Mouse (Mus musculus): ENCODE results near the gene Pus7l. TPM values are rescaled to one million over a fixed set of nuclear protein-coding genes. Genes with fewer than 3 reads are reported as not detected.

The Pus7l gene
- polyA plus RNA-seq, 1 experiment from 2014 or later: 8.5 TPM

DNA sequence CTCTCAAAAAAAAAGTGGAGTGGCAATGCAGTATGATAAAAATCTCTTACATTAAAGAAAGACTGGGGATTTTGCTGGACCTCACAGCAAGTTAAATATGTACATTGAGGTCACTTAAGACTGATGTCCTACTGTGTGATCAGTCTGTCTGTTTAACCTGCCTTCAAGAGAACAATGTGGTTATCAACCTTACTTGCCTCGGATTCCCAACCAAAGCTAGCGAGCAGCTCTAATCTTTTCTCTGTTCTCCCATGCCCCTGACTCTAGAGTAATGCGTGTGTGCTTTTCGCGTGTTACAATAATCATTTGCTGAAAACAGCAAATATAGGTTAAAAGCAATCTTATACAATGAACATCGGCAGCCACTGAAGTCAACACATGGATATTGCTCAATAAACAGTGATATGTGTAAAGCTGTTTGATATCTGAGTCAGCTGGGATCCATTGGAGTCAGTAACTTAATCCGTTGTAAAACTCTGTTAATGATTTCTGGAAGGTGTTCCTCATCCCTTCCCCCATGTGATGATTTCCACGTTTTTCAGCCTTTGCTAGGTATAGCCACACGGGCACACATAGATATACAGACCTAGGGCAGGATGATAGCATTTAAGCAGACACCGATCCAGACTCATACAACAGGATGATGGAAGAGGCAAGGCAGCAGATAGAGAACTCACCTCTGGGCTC lies 25.3 kb upstream of the Pus7l start:
- 90% methylated on average over 10 of the region's 10 CpGs for WGBS
- H3K4me3 ChIP-seq: no peak overlapping the region
- H3K4me2 ChIP-seq (replicated peaks): no peak overlapping the region
- H3K9me3 ChIP-seq (replicated peaks): no peaks in the 10 kb centered on the region
- H3K36me3 ChIP-seq: no peaks in the 10 kb centered on the region
- ATAC-seq (ENCODE audit: low FRiP score): no peak
- H3K4me1 ChIP-seq: no peaks in the 10 kb centered on the region
- H3K9ac ChIP-seq: no peak overlapping the region
- no peaks in the 10 kb centered on the region for H3K27me3 ChIP-seq
- no peak overlapping the region for H3K27ac ChIP-seq

DNA sequence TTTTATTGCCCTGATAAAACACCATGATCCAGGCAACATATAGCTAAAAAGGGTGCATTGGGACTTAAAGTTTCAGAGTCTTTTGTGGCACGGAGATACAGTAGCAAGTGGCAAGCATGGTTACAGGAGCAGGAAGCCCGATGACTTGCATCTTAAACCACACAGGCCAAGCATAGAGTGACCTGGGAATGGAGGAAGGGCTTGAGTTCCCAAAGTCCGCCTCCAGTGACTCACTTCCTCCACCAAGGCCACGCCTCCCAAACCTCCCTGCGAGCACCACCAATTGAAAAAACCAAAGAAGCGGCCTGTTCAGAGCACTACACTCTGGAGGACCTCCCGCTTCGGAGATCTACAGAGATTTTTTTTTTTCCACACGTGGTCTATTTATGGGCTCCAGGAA lies 22.5 kb upstream of the Pus7l start:
- WGBS: 88% methylated on average over 9 of the region's 9 CpGs
- no peak overlapping the region for H3K4me2 ChIP-seq (replicated peaks)

DNA sequence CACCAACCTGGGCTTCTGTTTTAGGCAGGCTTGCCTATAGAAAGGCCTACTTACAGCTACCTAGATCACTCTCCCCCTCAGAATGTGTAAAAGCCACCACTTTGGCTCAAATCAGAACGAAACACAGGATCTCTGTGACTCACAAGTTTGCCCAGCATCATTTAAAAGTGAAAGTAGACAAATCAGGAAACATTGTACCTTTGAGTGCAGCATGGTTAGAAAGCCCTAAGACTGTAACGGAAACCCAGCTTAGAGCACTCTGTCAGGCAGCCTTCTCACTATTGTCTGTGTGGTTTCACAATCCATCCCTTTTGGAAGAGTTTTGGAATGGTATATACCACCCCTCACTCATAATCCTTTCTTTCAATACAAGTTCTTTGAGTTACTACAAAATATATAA lies 21.6 kb upstream of the Pus7l start:
- no peaks in the 10 kb centered on the region for H3K36me3 ChIP-seq
- no peak overlapping the region for H3K27ac ChIP-seq
- no peak overlapping the region for H3K4me3 ChIP-seq
- no peaks in the 10 kb centered on the region for H3K4me1 ChIP-seq
- no peaks in the 10 kb centered on the region for H3K9me3 ChIP-seq (replicated peaks)
- no peak overlapping the region for H3K9ac ChIP-seq
- no peak for ATAC-seq (ENCODE audit: low FRiP score)
- no peak overlapping the region for H3K4me2 ChIP-seq (replicated peaks)
- 90% methylated on average over 2 of the region's 2 CpGs for WGBS
- no peaks in the 10 kb centered on the region for H3K27me3 ChIP-seq

More for the DNA sequence above, 22.5 kb upstream of the Pus7l start:
- H3K27ac ChIP-seq: no peak overlapping the region
- no peaks in the 10 kb centered on the region for H3K27me3 ChIP-seq
- H3K9me3 ChIP-seq (replicated peaks): no peaks in the 10 kb centered on the region
- H3K36me3 ChIP-seq: no peaks in the 10 kb centered on the region
- no peaks in the 10 kb centered on the region for H3K4me1 ChIP-seq
- ATAC-seq (ENCODE audit: low FRiP score): no peak
- no peak overlapping the region for H3K9ac ChIP-seq
- no peak overlapping the region for H3K4me3 ChIP-seq

DNA sequence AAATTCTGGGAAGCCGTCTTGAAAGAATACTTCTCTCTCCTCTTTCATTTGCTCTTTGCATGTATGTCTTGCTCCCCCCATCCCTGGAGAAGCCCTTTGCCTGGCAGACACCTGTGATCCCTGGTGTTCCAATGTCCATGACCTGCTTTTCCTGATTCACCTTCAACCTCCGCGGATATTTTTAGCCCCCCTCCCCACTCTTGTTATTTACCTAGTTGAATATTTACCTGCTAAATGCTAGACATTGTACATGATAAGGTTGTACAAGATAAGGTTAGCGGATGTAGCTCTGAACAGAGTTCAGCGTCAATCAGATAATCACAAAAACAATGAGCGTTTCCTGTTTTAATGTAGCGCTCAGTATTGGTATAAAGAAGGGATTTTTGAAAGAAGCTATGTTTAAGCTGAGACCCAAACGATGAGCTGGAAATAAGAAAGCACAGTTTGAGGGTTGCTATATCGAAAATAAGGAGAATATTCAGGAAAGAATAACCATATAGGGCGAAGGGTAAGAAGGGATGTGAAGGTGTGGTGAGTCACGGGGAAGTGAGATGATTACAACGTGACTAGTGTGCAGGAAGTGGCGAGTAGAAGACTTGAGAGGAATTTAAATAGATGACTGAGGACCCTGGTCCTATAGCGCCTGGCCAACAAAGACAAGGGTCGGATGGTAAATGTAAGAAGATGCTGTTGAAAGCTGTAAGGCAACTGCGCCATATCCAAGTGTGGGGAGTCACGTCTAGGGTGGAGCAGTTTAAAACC lies 15.7 kb upstream of the Pus7l start:
- H3K27me3 ChIP-seq: no peaks in the 10 kb centered on the region
- WGBS: 85% methylated on average over 17 of the region's 17 CpGs
- H3K9ac ChIP-seq: no peak overlapping the region
- no peak for ATAC-seq (ENCODE audit: low FRiP score)
- H3K36me3 ChIP-seq: no peaks in the 10 kb centered on the region
- H3K4me3 ChIP-seq: no peak overlapping the region
- no peaks in the 10 kb centered on the region for H3K9me3 ChIP-seq (replicated peaks)
- H3K4me1 ChIP-seq: no peaks in the 10 kb centered on the region
- no peak overlapping the region for H3K27ac ChIP-seq
- H3K4me2 ChIP-seq (replicated peaks): no peak overlapping the region

DNA sequence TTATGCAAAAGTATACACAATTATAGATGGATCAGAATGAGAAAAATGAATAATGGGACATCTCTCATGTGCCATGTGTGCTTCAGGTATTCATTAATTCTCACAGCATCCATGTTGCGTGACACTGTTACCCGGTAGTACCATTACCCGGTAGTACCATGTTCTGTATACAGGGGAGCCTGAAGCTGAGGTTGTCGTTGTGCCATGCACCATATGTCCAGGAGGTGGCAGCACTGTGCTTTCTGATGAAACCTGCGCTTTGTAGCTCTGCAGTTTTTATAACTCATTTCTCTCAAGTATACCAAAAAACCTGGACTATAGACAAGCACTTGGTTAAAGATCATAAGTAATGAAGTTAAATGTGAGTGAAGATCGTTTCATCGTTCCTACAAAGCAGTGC lies 14.1 kb upstream of the Pus7l start:
- Histone ChIP-seq H3K9me3 (replicated peaks) (no peaks in the 10 kb centered on the region), H3K9ac (no peak overlapping the region), H3K4me3 (no peak overlapping the region), H3K27ac (no peak overlapping the region), H3K4me1 (no peaks in the 10 kb centered on the region), H3K27me3 (no peaks in the 10 kb centered on the region), H3K4me2 (replicated peaks) (no peak overlapping the region), H3K36me3 (no peaks in the 10 kb centered on the region)
- 31% methylated on average over 7 of the region's 7 CpGs for WGBS
- 0 out of 2 replicates have a peak, but pooled peaks have one; percentile 48 for ATAC-seq (ENCODE audit: low FRiP score)

DNA sequence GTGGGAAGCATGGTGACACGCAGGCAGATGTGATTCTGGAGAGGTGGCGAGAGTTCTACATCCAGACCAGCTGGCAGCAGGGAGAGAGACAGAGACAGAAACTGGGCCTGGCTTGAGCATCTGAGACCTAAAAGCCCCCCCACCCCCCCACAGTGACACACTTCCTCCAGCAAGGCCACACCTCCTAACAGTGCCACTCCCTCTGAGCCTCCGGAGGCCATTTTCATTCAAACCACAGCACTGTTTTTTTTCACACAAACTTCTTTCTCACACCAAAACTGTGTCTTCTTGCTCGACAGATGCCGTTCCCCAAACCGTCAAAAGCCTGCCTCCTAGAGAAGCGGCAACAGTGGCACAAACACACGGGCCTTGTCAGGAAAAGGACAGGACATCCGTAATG lies 10.2 kb upstream of the Pus7l start:
- H3K27ac ChIP-seq: no peak overlapping the region
- H3K36me3 ChIP-seq: no peaks in the 10 kb centered on the region; the same call in 1 of the 2 replicates
- no peak overlapping the region for H3K9ac ChIP-seq
- no peak overlapping the region for H3K4me2 ChIP-seq (replicated peaks)
- WGBS: 92% methylated on average over 9 of the region's 9 CpGs
- H3K9me3 ChIP-seq (replicated peaks): peaks cover 10% of the 10 kb centered on the region
- no peaks in the 10 kb centered on the region for H3K27me3 ChIP-seq
- no peak for ATAC-seq (ENCODE audit: low FRiP score)
- H3K4me3 ChIP-seq: no peak overlapping the region
- no peaks in the 10 kb centered on the region for H3K4me1 ChIP-seq

DNA sequence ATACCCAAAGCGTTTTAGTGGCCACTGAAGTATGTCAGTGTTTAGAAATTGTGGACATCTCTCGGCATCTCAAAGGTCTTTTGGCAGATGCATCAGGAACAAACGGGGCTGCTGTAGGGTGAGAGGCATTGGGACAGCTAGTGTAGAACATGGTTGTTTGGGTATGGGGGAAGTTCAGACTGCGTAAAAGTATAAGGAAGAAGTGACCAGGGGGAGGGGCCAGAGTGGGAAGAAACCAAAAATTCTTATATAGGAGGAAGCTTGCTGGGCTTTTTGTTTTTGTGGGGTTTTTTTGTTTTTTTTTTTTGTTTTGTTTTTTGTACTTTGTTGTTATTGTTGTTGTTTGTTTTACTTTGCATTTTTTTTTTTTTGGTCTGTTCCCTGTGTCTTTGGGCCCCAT lies 1.5 kb upstream of the Pus7l start:
- Histone ChIP-seq H3K9ac (no peak overlapping the region), H3K4me1 (peaks cover 3% of the 10 kb centered on the region), H3K4me3 (no peak overlapping the region), H3K4me2 (replicated peaks) (no peak overlapping the region), H3K27ac (no peak overlapping the region), H3K36me3 (no peaks in the 10 kb centered on the region; the same call in 1 of the 2 replicates), H3K27me3 (no peaks in the 10 kb centered on the region), H3K9me3 (replicated peaks) (peaks cover under 1% of the 10 kb centered on the region)
- 89% methylated on average over 4 of the region's 4 CpGs for WGBS
- no peak for ATAC-seq (ENCODE audit: low FRiP score)

DNA sequence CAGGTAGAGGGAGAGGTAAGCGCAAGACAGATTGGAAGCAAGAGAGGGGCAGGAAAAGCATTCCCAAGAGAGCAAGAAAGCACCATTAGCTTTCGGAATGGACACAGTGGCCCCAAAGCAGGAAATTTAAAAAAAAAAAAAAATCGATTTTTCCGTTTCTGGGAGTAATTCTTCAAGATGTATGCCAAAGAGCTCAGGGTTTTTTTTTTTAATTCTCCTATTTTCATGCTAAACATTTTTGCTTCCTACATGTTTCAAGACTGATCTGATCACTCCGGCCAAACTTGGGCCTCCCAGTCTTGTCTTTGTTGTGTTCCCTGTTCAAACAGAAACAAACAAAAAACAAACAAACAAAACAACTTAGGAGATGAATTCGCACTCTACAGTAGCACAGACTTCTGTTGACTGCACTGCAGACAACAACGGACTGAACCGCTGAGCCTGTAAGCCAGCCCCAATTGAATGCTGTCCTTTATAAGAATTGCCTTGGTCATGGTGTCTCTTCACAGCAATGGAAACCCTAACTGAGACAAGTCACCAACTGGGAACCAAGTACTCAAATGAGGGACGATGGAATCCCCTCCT lies 797 bp upstream of the Pus7l start:
- ATAC-seq (ENCODE audit: low FRiP score): no peak
- peak overlapping the region; percentile 68 for H3K9ac ChIP-seq
- 47% methylated on average over 9 of the region's 9 CpGs for WGBS
- H3K36me3 ChIP-seq: no peaks in the 10 kb centered on the region
- H3K9me3 ChIP-seq (replicated peaks): no peaks in the 10 kb centered on the region
- peak overlapping the region; percentile 72 for H3K4me3 ChIP-seq
- H3K27me3 ChIP-seq: no peaks in the 10 kb centered on the region
- peak overlapping the region; percentile 80 for H3K4me2 ChIP-seq (replicated peaks)
- peaks cover 3% of the 10 kb centered on the region for H3K4me1 ChIP-seq
- 0 out of 2 replicates have a peak overlapping the region, but pooled peaks have one; percentile 53 for H3K27ac ChIP-seq

DNA sequence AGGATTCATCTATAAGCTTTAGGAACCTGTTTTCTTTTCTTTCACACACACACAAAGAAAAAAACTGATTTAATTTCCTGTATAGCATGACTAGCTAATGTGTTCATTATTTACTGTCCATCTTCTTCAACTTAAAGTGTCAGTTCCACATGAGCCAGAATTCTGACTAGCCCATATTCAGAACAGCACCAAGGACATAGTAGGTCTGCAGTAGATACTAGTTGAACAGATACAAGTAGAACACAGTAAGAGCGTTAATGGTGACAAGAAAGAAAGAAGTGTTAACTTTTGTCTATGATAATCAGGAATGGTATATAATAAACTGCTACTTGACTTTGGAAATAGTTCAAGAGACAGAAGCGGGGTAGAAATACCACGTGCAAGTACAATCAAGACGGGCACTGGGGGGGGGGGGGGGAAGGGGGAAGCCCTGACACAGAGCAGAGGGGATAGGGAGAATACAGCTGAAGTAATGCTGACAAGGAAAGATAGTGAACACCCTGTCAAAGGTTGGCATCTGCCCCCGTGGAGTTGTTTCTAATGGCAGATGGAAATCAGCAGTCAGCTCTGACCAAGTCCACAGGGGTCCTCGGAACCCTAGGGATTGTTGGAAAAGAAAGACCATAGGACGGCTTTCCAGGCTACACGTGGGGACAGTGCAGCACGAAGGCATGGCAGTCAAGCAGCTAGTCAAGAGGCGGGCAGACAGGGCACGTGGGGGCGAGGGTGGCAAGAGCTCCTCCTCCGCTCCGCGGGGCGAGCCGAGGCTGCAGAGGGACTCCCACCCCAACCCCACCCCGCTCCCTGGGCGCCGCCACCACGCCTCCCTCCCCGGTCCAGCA lies 559 bp downstream of the Pus7l start:
- Histone ChIP-seq H3K27me3 (no peaks in the 10 kb centered on the region), H3K4me3 (peak overlapping the region; percentile 72), H3K9ac (peak overlapping the region; percentile 68), H3K4me1 (peaks cover 3% of the 10 kb centered on the region), H3K36me3 (no peaks in the 10 kb centered on the region), H3K9me3 (replicated peaks) (no peaks in the 10 kb centered on the region), H3K27ac (peak overlapping the region; percentile 53), H3K4me2 (replicated peaks) (peak overlapping the region; percentile 80)
- peak; percentile 93 for ATAC-seq (ENCODE audit: low FRiP score)
- WGBS: 11% methylated on average over 17 of the region's 22 CpGs

DNA sequence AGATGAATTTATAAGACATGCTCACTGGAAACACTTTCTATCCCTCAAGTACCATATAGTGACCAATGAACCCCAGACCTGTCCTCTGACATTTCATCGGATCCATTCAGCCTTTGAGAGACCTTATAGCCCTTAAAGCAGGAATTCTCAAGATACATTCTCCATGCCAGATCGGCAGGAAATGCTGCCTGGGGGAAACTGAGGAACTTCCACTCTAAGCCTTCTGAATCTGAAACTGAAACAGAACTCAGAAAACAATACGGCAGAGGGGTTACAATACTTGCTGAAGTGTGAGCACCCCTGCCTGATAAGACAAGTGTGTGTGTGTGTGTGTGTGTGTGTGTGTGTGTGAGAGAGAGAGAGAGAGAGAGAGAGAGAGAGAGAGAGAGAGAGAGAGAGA lies 4.1 kb downstream of the Pus7l start:
- Histone ChIP-seq H3K27ac (no peak overlapping the region), H3K36me3 (no peaks in the 10 kb centered on the region), H3K4me3 (no peak overlapping the region), H3K9ac (no peak overlapping the region), H3K27me3 (no peaks in the 10 kb centered on the region), H3K4me2 (replicated peaks) (no peak overlapping the region), H3K9me3 (replicated peaks) (no peaks in the 10 kb centered on the region), H3K4me1 (peaks cover 3% of the 10 kb centered on the region)
- WGBS: 92% methylated on average over 3 of the region's 3 CpGs
- ATAC-seq (ENCODE audit: low FRiP score): no peak

DNA sequence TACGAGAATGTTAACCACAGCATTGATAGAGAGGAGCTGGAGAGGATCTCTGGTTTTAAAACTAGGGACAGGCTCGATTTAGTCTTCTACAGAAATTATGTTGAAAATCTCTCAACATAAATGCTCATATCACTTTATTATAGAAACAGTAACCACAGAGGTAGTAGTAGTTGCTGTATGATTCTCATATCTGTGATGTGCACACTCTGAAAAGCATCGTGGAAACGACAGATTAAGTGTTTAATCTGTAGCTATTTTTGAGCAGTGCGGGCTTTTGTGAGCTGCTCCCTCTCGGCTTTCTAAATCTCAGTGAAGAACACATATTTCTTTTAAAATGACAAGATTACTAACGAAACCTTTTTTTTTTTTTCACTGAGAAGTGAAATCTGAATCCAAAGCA lies 7.8 kb downstream of the Pus7l start:
- no peaks in the 10 kb centered on the region for H3K27me3 ChIP-seq
- WGBS: 95% methylated on average over 7 of the region's 7 CpGs
- H3K4me3 ChIP-seq: no peak overlapping the region
- ATAC-seq (ENCODE audit: low FRiP score): no peak
- no peaks in the 10 kb centered on the region for H3K4me1 ChIP-seq
- H3K36me3 ChIP-seq: peaks cover 6% of the 10 kb centered on the region; the same call in 1 of the 2 replicates
- no peaks in the 10 kb centered on the region for H3K9me3 ChIP-seq (replicated peaks)
- no peak overlapping the region for H3K9ac ChIP-seq
- H3K27ac ChIP-seq: no peak overlapping the region
- H3K4me2 ChIP-seq (replicated peaks): no peak overlapping the region

DNA sequence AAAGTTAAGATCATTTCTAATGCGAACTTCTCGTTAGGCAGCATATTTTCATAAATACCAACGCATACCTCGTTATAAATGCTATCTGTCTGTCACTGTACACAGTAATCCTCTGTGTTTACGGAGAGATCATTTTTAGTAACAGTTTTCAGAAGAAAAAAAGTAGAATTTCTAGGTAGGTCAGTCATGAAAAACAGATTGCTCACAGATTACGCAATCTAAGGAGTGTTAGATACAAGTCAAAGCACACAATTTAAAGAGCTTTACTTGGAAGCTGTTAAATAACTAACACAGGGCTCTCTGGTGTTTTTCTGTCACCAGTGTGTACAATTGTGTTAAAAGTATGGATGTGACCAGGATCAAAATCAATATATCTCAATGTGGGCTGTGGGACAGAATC lies 10.4 kb downstream of the Pus7l start:
- Histone ChIP-seq H3K27ac (no peak overlapping the region), H3K27me3 (no peaks in the 10 kb centered on the region), H3K4me3 (no peak overlapping the region), H3K9me3 (replicated peaks) (no peaks in the 10 kb centered on the region), H3K4me2 (replicated peaks) (no peak overlapping the region), H3K36me3 (peaks cover 7% of the 10 kb centered on the region; the same call in 1 of the 2 replicates), H3K4me1 (no peaks in the 10 kb centered on the region), H3K9ac (no peak overlapping the region)
- no peak for ATAC-seq (ENCODE audit: low FRiP score)
- 95% methylated on average over 6 of the region's 6 CpGs for WGBS

Data from hindbrain, embryonic 12.5 days (tissue).